Mouse (Mus musculus) cerebellum, adult 8-10 months (tissue): Measurements from ENCODE around the gene Foxb2.
"Not testable (repeated sequence)": the region's sequence is repeated elsewhere in the genome, so short reads cannot be mapped to it uniquely, and the experiment has no call there.

Experiments
- DNase-seq: peaks from one replicate; pipeline ENCODE4 v3.0.0; 2022

Gene Foxb2

DNA sequence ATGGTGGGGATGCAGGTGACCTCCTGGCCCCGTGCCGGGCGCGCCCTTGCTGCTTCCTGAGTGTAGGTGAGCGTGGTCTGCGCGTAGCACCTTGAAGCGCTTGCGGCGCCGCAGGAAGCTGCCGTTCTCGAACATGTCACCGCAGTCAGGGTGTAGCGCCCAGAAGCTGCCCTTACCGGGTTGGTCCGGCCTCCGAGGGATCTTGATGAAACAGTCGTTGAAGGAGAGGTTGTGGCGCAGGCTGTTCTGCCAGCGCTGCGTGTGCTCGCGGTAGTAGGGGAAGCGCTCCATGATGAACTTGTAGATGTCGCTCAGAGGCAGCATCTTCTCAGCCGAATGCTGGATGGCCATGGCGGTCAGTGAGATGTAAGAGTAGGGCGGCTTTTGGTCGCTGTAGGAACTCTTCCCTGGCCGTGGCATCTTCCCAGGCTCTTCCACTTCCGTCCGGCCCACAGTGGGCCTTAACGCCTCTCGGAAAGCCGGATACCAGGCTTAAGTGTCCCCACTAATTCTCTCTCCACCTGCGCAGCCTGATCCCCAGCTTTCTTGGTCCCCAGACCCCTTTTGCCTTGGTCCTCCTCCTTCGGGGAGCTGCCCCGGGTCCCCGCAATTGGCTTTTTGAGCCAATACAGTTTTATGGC is at the start of gene Foxb2:
TSS of gene Foxb2 (minus strand) at position 585 of the 641 bp plus-strand sequence.
- DNase-seq: no peak

DNA sequence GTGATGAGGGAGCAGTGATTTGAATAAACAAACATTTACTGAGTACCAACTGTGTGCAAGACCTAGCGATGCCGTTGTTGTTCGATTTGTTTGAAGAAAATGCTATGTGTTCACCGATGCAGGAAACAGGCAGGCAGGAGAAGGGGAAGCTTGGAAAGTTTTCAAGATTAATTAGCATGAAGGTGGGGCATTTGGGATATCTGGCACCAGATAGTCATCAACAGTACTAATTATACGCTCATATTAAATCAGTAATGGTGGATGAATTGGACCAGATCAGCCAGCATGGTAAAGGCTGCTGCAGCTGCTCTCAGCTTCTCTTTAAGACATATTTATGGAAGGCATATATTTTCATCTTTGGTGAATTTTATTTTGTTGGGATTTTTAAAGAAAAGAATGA is 37.9 kb upstream of the Foxb2 start:
- no peak for DNase-seq

- no peak for DNase-seq
These were observed 29.5 kb upstream of the Foxb2 start for GRCm38 (mm10) chr19:16903106-16903505.

DNA sequence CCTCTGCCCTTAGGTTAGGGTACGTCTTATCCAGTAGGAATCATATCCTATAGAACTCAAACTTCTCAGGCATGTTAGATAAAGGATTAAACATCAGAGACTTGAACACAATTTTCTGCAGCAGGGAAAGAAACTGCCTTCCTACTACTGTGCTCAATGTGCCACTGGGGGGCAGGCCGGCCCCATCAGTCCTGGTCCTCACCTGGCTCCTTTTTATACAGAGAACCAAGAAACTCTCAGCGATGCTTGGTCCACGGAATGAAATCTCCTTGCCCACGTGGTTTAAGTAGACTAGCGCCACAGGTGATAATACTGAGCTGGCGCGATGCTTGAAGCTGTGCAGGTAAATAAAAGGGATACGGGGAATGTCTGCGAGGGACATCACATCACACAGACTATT is 26.1 kb upstream of the Foxb2 start:
- no peak for DNase-seq

- DNase-seq: no peak
These were observed 25.0 kb upstream of the Foxb2 start for GRCm38 (mm10) chr19:16898576-16898975.

- no peak for DNase-seq
These were observed 2.8 kb upstream of the Foxb2 start for GRCm38 (mm10) chr19:16876458-16876770.

GRCm38 (mm10) chr19:16875631-16876457 is 2.2 kb upstream of the Foxb2 start:
- DNase-seq: no peak

DNA sequence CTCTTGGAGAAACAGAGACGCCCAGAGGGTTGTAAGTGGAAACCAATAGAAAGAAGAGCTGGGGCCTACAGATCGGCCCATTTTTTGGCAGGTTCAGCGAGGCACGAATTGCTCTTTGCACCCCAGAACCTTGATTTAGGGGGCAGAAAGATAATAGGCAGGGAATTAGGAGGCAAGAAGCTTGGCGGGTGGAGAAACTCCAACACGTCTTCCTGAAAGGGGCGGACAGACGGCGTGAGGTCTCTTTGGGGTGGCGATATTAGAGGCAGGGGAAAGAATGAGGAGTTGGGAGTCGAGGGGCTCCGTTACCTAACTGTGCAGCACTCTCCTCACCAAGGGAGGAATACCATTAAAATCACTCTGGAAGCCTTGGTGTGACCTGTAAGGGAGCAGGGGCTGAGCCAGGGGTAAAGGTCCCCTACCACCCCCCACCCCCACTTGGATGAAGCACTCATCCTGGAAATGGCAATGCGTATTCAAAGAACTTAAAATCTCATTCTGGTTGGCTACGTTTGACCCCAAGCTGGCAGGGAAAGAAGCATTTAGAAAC is 1.5 kb upstream of the Foxb2 start:
- no peak for DNase-seq

GRCm38 (mm10) chr19:16873942-16874861 is 597 bp upstream of the Foxb2 start:
- DNase-seq: no peak

DNA sequence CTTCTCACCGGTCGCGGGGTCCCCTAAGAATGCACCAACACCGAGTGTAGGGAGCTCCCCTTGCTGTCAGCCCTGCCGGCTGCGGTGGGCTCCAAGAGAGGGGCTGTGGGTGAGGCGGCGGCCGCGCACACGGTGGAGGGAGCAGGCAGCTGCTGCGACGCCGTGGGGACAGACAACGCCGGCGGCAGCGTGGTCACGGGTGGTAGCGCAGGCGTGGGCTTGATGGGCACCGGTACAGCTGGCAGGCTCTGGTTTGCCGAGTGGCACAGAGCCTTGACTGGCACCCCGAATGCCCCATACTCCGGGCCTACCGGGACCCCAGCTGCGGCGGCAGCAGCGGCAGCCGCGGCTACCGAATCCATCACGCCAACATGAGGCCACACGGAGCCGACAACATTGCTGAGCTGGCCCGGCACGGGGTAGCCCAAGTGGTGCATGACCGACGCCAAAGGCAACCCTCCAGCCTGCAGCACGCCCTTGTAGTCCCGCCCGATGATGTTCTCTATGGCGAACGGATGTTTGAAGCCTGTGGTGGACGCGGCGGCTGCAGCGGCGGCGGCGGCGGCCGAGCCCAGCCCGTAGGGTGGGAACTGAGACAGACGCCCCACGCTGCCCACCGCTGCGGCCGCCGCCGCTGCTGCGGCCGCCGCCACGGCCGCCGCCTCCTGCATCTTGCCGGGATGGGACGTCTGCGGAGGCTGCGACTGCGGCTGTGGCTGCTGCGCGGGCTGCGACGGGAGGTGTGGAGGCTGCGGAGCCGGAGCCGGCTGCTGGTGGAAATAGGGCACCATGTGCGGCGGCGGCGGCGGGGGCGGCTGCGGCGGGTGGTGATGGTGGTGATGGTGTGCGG is 1.0 kb downstream of the Foxb2 start:
- DNase-seq: no peak

- DNase-seq: no peak
These were observed 2.3 kb downstream of the Foxb2 start for GRCm38 (mm10) chr19:16871192-16871760.

DNA sequence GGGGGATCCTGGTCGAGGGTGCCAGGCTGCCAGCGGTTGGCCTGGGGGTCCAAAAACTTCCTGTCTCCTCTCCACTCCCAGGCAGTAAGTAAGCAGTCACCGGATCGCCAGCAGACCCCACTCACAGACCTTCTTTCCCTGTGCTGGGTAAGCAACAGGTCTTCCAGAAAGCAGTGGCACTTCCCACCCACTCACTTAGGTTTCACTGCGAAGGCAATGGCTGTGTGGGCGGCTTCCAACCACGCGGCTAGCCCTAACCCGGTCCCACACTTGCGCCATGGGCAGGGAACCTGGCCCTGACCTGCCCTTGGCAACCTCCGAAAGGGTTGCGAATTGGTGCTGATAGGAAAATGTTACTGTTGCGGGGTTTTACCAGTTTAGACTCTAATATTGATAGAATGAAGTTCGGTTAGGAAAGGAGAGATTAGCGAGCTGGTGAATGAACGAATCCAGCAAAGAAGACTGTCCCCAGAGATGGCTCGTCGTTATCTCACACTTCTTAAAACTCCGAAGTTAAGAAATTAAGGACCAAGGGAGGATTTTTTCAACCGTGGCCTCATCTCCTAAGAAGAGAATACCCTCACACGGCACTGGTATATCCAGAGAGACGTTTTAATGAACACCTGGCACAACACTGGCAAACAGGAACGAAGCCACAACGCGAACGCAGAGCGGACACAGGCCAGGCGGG is 3.0 kb downstream of the Foxb2 start:
- no peak for DNase-seq

- no peak for DNase-seq
These were observed 5.1 kb downstream of the Foxb2 start for GRCm38 (mm10) chr19:16868534-16868933.

DNA sequence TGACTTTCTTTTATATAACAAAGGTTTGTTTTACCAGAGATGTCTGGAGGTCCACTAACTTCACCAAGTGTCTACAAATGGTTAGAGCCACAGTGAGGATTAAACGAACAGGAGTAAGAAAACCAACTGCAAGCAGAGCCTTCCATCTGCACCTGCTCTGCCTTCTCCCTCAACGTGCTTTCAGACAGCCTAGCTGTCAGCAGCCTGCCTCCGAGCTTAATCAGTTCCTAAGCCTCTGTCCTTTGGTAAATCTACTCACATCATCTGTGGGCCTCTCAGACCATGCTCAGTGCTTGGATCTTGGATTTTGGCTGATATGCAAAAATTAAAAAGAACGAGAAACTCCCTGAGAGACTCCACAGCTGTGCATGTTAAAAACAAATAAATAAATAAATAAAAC is 15.0 kb downstream of the Foxb2 start:
- no peak for DNase-seq

GRCm38 (mm10) chr19:16856752-16857151 is 16.9 kb downstream of the Foxb2 start:
- no peak for DNase-seq

DNA sequence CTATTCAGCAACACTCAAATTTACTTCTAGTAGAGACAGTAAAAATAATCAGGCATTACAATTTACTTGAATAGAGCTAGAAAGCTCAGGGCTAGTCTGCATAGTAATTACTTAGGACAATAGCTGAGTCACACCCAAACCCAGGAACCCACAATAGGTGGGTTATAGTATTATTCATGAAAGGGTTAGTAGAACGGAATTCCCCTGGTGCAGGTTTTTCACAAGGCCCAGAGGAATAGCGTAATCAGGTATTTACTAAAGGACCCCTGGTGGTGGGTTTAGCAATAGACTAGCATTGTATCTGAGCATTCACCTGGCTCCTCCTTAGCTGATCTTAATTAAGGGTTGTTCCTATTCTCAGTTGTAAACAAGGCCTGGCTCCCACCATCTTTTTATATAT is 29.5 kb downstream of the Foxb2 start:
- DNase-seq: not testable (repeated sequence)

DNA sequence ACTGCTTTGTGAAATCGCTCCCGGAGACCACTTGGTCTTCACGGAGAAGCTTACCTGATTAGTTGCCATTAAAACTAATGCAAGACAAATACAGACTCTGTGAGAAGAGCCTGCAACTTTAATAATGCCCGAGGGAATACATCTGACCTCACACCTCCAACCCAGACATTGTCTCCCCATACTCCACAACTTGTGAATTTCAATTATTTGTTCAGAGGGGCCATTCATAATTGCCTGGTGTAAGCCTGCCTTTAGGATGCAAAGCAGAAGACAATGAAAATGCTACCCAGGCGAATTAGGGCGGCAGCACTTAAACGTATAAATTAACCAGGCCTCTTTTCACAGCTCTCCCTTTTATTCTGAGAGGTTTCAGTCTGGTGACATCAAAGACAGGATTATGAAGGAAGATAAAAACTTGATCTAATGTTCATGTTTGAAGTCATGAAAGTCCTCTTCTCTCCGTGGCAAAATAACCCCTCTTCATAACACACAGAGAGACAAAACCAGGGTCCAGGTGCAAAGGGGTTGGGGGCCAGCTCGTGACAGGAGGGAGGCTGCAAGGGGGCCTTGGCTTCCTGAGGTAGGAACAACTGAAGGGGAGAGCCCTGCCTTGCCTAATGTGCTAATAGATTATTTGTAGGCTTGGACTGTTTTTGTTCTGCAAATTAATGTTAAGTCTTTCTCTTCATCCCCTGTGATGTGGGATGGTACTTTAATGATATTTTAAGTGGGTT is 31.9 kb downstream of the Foxb2 start:
- no peak for DNase-seq

- no peak for DNase-seq
These were observed 32.6 kb downstream of the Foxb2 start for GRCm38 (mm10) chr19:16841001-16841400.

DNA sequence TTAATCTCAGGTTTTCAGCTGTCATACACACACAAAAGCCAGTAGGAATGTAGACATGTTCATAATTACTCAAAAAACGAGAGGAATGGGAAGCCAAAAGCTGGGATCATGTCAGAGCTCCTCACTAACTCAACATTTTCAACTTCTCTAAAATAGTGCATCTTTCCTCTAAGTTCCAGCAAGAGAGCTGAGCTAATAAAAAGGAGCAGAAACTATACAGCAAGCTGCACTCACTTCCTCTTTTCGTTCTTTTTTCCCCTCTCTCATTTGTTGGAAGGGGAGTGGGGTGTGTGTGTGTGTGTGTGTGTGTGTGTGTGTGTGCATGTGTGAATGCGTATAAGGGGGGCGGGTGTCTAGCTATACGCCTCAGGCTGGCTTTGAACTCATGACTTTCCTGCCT is 45.9 kb downstream of the Foxb2 start:
- no peak for DNase-seq

DNA sequence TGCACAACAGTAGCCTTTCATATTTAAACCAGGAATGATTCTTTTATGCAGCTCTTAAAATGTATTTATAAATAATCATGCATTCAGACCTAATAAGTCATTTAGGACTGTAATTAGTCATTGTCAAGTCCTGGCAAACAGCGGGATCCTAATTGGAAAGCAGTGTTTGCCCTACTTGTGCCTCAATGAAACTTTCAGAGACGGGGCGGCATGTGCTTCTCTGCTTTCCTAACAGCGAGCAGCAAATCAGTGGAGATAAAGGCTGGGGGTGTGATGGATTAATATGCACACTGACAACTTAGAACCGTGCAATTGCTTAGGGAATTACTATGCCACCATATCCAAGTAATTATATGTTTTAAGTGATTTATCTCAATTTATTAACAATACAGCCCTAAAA is 48.4 kb downstream of the Foxb2 start:
- DNase-seq: no peak
